Mouse (Mus musculus): ENCODE measurements around the gene Ctf1.
A peak's percentile ranks its signal among the peaks of the same experiment; 100 is the strongest.
"Not testable (repeated sequence)": the region's sequence is repeated elsewhere in the genome, so short reads cannot be mapped to it uniquely, and the experiment has no call there.

Ctf1 gene

DNA sequence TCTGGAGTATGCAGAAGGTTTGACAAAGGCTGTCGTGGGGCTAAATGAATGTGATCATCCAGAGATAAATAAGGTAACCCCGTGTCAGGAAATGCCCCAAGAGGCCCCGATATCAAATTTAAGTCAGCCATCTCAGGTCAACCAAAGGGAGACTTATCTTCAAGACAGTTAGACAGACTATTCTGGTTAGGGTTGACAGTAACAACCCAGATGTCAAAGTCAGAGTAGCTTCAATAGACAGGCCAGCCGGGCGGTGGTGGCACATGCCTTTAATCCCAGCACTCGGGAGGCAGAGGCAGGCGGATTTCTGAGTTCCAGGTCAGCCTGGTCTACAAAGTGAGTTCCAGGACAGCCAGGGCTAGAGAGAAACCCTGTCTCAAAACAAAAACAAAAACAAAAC lies 18.8 kb upstream of the Ctf1 start:
- DNase-seq (ENCODE audit: low spot score), result not testable (repeated sequence)

DNA sequence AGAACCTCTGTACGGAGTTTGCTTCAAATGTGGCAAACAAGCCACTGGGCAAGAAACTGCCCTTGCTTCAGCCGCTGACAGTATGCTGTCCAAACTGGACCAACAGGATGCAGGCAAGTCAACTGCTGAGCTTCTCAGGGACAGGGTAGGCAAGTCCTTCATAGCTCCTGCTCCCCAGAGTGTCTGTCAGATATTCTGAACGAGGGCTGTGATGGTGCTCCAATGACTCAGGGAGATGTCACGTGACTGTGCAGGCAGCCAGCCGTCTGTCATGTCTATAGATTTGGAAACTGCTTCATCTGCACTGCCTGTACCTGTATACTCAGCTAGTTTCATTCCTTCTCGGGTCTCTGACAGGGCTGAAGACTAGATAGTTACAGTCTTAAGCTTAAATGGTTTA lies 13.6 kb upstream of the Ctf1 start:
- no peak for DNase-seq (ENCODE audit: low spot score)

DNA sequence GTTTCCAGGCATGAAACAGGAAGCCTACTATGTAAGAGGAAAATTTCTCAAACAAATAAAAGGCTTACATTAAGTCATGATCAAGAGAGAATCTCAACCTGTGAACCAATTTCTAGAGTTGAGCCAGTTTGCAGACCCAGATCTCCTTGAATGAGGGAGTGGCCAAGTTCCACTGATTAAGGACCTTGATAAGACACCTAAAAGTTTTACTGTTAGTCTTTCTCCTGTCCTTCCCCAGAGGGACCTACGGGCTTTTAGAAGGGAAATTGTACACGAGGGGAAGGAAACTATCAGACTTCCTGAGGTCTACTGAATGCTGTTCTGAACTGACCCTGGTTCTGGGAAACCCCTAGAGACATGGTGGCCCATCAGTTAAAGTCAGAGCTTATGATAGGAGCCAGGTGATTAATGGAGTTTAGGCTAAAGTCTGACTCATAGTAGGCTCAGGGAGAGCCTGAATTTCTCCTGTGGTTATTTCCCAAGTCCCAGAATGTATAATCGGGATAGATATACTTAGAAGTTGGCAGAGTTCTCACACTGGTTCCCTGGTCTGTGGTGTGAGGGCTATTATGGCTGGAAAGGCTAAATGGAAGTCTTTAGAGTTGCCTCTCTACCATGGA lies 11.7 kb upstream of the Ctf1 start:
- DNase-seq (ENCODE audit: low spot score), result no peak

DNA sequence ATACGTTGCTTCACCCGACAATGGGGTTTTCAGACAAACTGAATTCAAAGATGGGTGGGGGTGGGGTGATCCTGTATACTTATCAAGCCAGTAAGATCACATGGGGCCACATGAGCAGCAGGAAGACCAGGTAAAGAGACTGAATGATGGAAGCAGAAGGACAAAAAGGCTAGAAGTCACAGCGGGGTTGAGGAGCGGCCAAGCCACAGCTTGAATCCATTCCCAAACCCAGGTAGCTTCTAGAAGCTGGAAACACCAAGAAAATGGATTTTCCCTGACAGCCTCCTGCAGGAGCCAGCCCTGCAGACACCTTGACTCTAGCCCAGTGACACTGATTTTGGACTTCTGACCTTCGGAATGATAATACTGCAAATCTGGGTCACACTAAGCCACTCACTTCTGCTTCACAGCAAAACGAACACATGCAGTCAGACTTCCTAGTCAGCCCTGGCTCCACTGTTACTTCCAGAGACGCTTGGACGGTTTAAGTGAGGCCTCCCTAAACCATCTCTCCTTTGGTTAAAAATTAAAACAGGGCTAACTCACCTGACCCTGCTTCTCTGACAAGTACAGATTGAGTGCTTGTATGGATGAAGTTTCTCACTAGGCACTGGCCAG lies 8.9 kb upstream of the Ctf1 start:
- DNase-seq (ENCODE audit: low spot score), result no peak

GRCm38 (mm10) chr7:127704598-127704997 lies 7.9 kb upstream of the Ctf1 start:
- DNase-seq (ENCODE audit: low spot score), result no peak

- no peak for DNase-seq (ENCODE audit: low spot score)
Measured at GRCm38 (mm10) chr7:127705706-127706105, 6.8 kb upstream of the Ctf1 start.

DNA sequence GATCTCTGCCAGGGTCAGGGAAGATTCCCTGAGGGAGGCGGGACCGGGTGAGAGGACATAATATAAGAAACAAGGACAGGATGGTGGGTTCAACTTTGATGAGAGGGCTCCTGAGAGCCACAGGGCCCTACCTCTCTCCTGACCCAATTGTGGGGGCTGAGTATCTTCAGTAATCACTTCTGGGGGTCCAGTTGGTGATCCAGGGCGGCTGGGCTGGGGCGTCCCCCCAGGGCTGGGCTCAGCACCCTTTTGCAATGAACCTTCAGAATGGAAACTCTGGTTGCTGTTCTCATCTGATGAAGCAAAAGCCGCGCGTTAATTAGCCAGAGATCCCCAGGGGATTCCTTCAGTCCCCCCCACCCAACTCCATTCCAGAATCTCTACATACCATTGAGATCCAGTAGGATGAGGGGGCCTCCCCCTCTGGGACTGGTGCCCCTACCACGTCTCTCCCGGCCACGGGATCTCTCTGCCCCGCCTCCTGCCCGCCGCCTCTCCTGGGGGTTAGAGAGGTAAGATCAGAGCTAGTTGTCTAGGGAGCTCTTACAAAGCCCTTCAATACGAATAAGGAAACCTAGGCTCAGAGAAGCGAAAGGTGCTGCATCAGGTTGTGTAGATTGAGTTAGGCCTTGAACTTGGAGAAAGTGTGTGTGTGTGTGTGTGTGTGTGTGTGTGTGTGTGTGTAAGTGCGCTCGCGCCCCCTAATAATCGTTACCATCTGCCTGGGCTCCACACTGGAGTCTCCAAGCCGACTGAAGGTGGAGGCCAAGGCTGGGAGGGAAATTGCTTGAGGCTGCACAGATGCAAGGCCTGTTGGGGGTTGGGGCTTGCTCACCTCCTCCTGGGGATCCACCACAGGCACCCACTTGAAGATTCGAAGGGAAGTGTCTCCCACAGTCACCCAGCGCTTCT lies 5.2 kb upstream of the Ctf1 start:
- no peak for DNase-seq (ENCODE audit: low spot score)

DNA sequence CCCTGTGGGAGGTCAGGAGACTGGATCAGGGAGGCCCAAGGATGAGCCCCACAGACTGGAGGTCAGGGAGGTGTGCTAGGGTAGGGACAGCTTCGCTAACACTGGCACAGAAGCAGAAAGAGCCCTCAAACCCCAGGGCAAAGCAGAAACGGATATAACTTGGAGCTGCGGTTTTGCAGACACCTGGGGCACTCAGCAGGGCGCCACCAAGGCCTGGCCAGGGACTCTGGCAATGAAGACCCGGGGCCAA lies 4.7 kb upstream of the Ctf1 start:
- DNase-seq (ENCODE audit: low spot score), result no peak

DNA sequence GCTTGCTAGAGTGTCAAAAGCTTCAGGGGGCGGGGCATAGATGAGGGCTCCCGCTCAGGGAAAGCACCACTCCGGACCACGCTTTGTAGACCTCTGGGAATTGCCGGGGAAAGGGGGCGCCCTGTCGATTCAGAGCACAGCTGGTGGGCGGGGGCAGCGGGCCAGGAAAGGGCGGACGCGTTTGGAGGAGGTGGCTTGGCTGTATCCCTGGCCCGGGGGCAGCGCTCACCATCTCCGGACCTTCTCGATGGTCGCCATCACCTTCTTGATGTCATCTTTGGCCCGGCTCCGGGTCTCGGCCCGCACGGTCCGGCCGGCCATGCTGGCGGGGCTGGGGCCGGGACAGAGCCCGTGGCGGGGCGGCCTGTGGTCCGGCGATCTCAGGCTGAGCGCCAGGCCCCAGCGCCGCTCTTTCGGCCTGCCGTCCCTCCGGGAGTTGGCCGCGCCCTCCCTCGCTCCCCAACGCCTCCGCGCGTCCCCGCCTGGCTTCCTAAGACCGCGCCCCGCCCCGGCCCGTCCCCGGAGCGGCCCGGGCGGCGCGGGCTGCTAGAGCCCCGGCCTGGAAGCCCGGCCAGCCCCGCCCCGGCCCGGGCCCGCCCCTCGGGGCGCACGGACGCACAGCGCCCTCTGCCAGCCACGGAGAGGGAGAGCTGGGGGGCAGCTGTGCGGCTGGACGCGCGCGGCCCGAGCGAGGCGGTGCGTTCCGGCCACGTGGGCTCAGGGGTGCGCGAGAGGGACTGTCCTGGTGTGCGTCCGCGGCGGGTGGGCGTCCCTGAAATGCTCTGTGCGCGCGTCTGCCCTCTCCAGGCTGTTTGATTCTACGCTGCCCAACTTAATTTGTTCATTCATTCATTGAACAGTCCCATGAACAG lies 4.1 kb upstream of the Ctf1 start, which contains the start of gene Bcl7c:
Gene Bcl7c, minus strand, starts transcription at position 727 of the 872 bp plus-strand sequence.
- peak; percentile 83 for DNase-seq (ENCODE audit: low spot score)

DNA sequence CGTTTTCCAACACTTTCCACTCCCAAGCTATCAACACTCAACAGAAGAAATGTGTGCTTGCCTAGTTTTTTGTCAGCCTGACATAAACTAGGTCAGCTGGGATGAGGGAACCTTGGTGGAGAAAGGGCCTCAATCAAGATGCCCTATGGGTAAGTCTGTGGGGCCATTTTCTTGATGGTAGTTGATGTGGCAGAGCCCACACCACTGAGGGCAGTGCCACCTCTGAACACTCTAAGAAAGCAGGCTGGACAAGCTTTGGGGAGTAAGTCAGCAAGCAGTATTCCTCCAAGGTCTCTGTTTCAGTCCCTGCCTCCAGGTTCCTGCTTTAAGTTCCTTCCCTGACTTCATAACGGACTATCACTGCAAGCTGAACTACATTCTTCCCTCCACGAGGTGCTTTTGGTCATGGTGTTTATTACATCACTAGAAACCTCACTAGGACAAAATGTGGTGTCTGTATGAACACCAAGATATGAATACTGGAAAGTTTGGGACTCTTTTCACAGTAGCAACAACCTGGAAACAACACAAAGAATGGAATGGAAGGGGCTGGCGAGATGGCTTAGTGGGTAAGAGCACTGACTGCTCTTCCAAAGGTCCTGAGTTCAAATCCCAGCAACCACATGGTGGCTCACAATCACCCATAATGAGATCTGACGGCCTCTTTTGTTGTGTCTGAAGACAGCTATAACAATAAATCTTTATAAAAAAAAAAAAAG lies 3.1 kb upstream of the Ctf1 start:
- no peak for DNase-seq (ENCODE audit: low spot score)

GRCm38 (mm10) chr7:127711031-127711430 lies 1.5 kb upstream of the Ctf1 start:
- no peak for DNase-seq (ENCODE audit: low spot score)

- no peak for DNase-seq (ENCODE audit: low spot score)
Measured at GRCm38 (mm10) chr7:127711456-127711855, 1.1 kb upstream of the Ctf1 start.

GRCm38 (mm10) chr7:127714816-127715215 lies 2.3 kb downstream of the Ctf1 start:
- no peak for DNase-seq (ENCODE audit: low spot score)

- peak; percentile 42 for DNase-seq (ENCODE audit: low spot score)
Measured at GRCm38 (mm10) chr7:127716992-127717391, 4.5 kb downstream of the Ctf1 start.

DNA sequence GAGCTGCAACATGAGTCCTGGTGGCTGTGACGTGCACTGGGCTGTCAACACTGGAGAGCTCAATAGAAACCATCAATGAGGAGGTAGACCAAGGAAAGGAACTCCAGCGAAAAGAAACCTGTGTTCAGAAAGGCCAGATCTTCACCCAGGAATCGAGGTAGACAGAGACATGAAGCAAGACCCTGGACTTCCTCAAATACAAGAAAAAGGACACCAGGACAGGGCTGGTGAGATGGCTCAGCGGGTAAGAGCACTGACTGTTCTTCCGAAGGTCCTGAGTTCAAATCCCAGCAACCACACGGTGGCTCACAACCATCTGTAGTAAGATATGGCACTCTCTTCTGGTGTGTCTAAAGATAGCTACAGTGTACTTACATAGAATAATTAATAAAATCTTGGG lies 5.8 kb downstream of the Ctf1 start:
- DNase-seq (ENCODE audit: low spot score), result no peak

DNA sequence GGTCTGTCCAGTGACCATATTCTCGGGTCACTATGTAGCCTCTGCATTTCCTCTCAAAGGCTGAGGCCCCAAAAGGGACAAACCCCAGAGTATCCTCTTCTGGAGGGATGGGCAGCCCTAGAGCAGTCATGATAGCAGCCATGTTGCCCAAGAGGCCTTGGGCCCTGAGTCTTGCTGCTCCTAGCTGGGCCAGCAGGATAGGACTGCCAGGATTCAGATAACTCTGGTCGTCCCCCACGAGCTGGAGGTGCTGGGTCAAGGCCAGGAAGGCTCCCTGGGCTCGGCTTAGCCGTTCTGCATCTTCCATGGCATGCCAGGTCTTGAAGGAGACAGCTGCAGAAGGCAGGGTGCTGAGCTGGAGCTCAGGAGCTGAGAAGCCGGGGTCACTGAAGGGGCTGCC lies 6.7 kb downstream of the Ctf1 start:
- DNase-seq (ENCODE audit: low spot score), result no peak

GRCm38 (mm10) chr7:127725490-127725889 lies 13.0 kb downstream of the Ctf1 start:
- no peak for DNase-seq (ENCODE audit: low spot score)

DNA sequence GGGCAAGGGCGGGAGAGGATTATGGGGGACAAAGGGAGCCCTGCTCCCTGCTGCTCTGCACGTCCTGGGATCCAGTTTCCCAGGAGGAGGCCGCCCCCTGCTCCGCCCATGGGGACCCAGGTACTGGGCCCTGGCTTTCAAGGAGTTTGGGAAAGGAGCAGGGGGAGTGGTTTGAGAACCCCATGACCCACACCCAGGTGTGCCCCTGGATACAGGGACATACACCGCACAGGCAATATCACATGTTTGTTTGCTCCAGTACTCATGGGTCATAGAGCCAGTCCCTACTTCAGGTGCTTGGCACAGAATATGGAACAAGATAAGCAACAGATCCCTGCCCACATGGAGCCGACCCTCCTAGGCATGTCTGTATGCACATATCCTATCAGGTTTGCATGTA lies 13.4 kb downstream of the Ctf1 start:
- DNase-seq (ENCODE audit: low spot score), result no peak

DNA sequence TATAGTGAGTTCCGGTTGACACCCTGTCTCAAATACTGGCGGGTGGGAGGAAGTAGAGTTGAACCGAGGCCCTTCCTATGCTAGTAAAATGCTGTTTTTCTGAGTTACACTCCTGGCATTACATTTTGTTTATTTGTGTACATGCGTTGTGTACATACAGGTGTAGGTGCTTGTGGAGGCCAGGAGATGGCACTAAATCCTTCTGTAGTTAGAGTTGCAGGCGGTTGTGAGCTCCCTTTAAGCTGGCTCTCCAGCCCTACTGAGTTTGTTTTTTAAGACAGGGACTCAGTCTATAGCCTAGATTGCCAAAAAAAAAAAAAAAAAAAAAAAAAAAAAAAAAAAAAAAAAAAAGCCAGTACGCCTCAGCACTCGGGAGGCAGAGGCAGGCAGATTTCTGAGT lies 15.4 kb downstream of the Ctf1 start:
- DNase-seq (ENCODE audit: low spot score), result no peak

DNA sequence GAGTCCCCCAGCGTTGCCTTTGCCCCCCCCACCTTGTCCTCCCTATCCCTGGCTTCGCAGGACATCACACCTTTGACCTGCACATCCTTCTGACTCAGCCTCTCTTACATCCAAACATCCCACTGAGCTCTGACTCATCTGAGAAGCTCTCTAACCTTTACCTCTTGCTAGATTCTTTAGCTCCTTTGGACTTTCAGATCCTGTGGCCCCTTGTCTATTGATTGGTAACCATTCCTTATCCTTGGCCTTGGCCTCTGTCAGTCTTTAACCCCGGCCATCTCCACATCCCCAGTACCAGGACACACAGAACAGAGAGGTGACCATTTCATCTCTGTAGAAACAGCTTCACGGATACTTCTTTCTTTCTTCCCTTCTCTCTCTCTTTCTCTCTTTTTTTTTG lies 17.6 kb downstream of the Ctf1 start:
- no peak for DNase-seq (ENCODE audit: low spot score)

- not testable (repeated sequence) for DNase-seq (ENCODE audit: low spot score)
Measured at GRCm38 (mm10) chr7:127732066-127732465, 19.5 kb downstream of the Ctf1 start, which contains the start of gene Ctf2. Gene Ctf2, minus strand, starts transcription at chr7:127732166.

All from spleen, adult 12 weeks (tissue).